Mouse (Mus musculus): Measurements from ENCODE around the gene Nktr.

The Nktr gene

GRCm38 (mm10) chr9:121761091-121761665, 42.2 kb downstream of the Nktr start:
- no peak for DNase-seq (ENCODE audit: low read depth, low spot score)

- DNase-seq (ENCODE audit: low read depth, low spot score): no peak
These were observed 42.8 kb downstream of the Nktr start for GRCm38 (mm10) chr9:121761787-121762186.

- DNase-seq (ENCODE audit: low read depth, low spot score): no peak
These were observed 43.3 kb downstream of the Nktr start for GRCm38 (mm10) chr9:121762248-121762647.

- peak; percentile 27 for DNase-seq (ENCODE audit: low read depth, low spot score)
These were observed 43.8 kb downstream of the Nktr start for GRCm38 (mm10) chr9:121762761-121763160.

- DNase-seq (ENCODE audit: low read depth, low spot score): no peak
These were observed 44.7 kb downstream of the Nktr start for GRCm38 (mm10) chr9:121763716-121764115.

GRCm38 (mm10) chr9:121765166-121765855, 46.3 kb downstream of the Nktr start:
- DNase-seq (ENCODE audit: low read depth, low spot score): no peak

- no peak for DNase-seq (ENCODE audit: low read depth, low spot score)
These were observed 53.4 kb downstream of the Nktr start for GRCm38 (mm10) chr9:121772412-121772811.

GRCm38 (mm10) chr9:121775951-121776350, 57.0 kb downstream of the Nktr start:
- DNase-seq (ENCODE audit: low read depth, low spot score): no peak

- no peak for DNase-seq (ENCODE audit: low read depth, low spot score)
These were observed 57.5 kb downstream of the Nktr start for GRCm38 (mm10) chr9:121776511-121776910.

- no peak for DNase-seq (ENCODE audit: low read depth, low spot score)
These were observed 58.6 kb downstream of the Nktr start, which contains the start of gene Klhl40 for GRCm38 (mm10) chr9:121777484-121778065. Klhl40 (plus strand) TSS chr9:121777607.

- DNase-seq (ENCODE audit: low read depth, low spot score): peak; percentile 42
These were observed 59.2 kb downstream of the Nktr start for GRCm38 (mm10) chr9:121778066-121778624.

- DNase-seq (ENCODE audit: low read depth, low spot score): no peak
These were observed 65.8 kb downstream of the Nktr start for GRCm38 (mm10) chr9:121784801-121785200.

- no peak for DNase-seq (ENCODE audit: low read depth, low spot score)
These were observed 66.3 kb downstream of the Nktr start for GRCm38 (mm10) chr9:121785261-121785660.

- no peak for DNase-seq (ENCODE audit: low read depth, low spot score)
These were observed 67.4 kb downstream of the Nktr start for GRCm38 (mm10) chr9:121786359-121786758.

GRCm38 (mm10) chr9:121791206-121791605, 72.2 kb downstream of the Nktr start:
- no peak for DNase-seq (ENCODE audit: low read depth, low spot score)

GRCm38 (mm10) chr9:121791757-121792521, 73.0 kb downstream of the Nktr start, which contains the start of gene Hhatl:
Hhatl (minus strand) TSS chr9:121792507.
- no peak for DNase-seq (ENCODE audit: low read depth, low spot score)

- no peak for DNase-seq (ENCODE audit: low read depth, low spot score)
These were observed 76.1 kb downstream of the Nktr start for GRCm38 (mm10) chr9:121794972-121795539.

- peak; percentile 36 for DNase-seq (ENCODE audit: low read depth, low spot score)
These were observed 78.8 kb downstream of the Nktr start for GRCm38 (mm10) chr9:121797722-121798121.

GRCm38 (mm10) chr9:121798887-121799520, 80.0 kb downstream of the Nktr start:
- DNase-seq (ENCODE audit: low read depth, low spot score): no peak

GRCm38 (mm10) chr9:121802747-121803146, 83.8 kb downstream of the Nktr start:
- DNase-seq (ENCODE audit: low read depth, low spot score): no peak

All from ES-CJ7 (cell line).